Mouse (Mus musculus) heart, embryonic 11.5 days (tissue): ENCODE measurements around the gene Rhou. TPM values are rescaled to one million over a fixed set of nuclear protein-coding genes. Genes with fewer than 3 reads are reported as not detected.

Source experiments
- ATAC-seq: fragments of 200-750 bp; cut with Nextera tagmentation; replicated peaks from 2 replicates; pipeline ENCODE4 v1.8.0; 2017; ENCODE audit warnings: moderate library complexity; ENCODE audit not compliant: insufficient number of reproducible peaks, low FRiP score, low TSS enrichment
- H3K27ac ChIP-seq: fragments of 300-500 bp; sonication (generic); 2 replicates; pipeline ENCODE4 v1.5.1; 2014; ENCODE audit warnings: mild to moderate bottlenecking, low read depth, low read length
- H3K27me3 ChIP-seq: fragments of 300-500 bp; sonication (generic); 2 replicates; pipeline ENCODE4 v1.6.1; 2014; ENCODE audit warnings: mild to moderate bottlenecking, low read length, mixed read lengths; ENCODE audit not compliant: control insufficient read depth, insufficient read depth
- H3K36me3 ChIP-seq: fragments of 300-500 bp; sonication (generic); 2 replicates; pipeline ENCODE4 v1.6.1; 2014; ENCODE audit warnings: mild to moderate bottlenecking, low read length, moderate library complexity, mixed read lengths; ENCODE audit not compliant: control insufficient read depth, insufficient read depth
- H3K4me1 ChIP-seq: fragments of 300-500 bp; sonication (generic); 2 replicates; pipeline ENCODE4 v1.6.1; 2014; ENCODE audit warnings: low read length; ENCODE audit not compliant: control insufficient read depth, insufficient read depth
- H3K4me2 ChIP-seq: fragments of 300-500 bp; sonication (generic); 2 replicates; pipeline ENCODE4 v1.6.1; 2014; ENCODE audit warnings: mild to moderate bottlenecking, moderate library complexity
- H3K4me3 ChIP-seq: fragments of 300-500 bp; sonication (generic); 2 replicates; pipeline ENCODE4 v1.5.1; 2014; ENCODE audit warnings: low read depth, low read length
- H3K9ac ChIP-seq: fragments of 300-500 bp; sonication (generic); 2 replicates; pipeline ENCODE4 v1.6.1; 2014; ENCODE audit warnings: mild to moderate bottlenecking, low read depth, low read length, moderate library complexity
- H3K9me3 ChIP-seq: fragments of 300-500 bp; sonication (generic); replicated peaks from 2 replicates; pipeline ENCODE4 v1.6.1; 2016; ENCODE audit warnings: low read length; ENCODE audit not compliant: control insufficient read depth
- WGBS: fragments of 180-500 bp; shearing (Covaris S2); extraction: QIAGEN DNeasy Blood & Tissue Kit; methylation state at CpG from one replicate; pipeline ENCODE4 v1.1.7; 2014; ENCODE audit not compliant: insufficient replicate concordance; 5-methylcytosine and 5-hydroxymethylcytosine counted together
- polyA plus RNA-seq: library from polyadenylated mRNA; unstranded; fragments of >200 nt; fragmentation: Nextera tagmentation; extraction: Ambion mirVana; gene quantifications from 2 replicates; pipeline ENCODE4 v1.2.1, GENCODE M21; 2014

The Rhou gene
- polyA plus RNA-seq, 1 experiment from 2014 or later, result 17.3 TPM

- no peak for ATAC-seq
- H3K9me3 ChIP-seq, result no peaks in the 10 kb centered on the region
- 0 out of 2 replicates have a peak overlapping the region, but pooled peaks have one; percentile 46 for H3K9ac ChIP-seq
- H3K27me3 ChIP-seq, result no peaks in the 10 kb centered on the region
- H3K4me3 ChIP-seq, result no peak overlapping the region
- H3K4me2 ChIP-seq, result no peak overlapping the region
- peaks cover 6% of the 10 kb centered on the region for H3K4me1 ChIP-seq
- 76% methylated on average over 5 of the region's 5 CpGs for WGBS
- no peak overlapping the region for H3K27ac ChIP-seq
- H3K36me3 ChIP-seq, result no peaks in the 10 kb centered on the region
Observed at GRCm38 (mm10) chr8:123710335-123710734, 56.6 kb downstream of the Rhou start.

Other genes with a start within 250 kb of the Rhou start
- gene Mc1r, start 246.8 kb upstream of the Rhou start, polyA plus RNA-seq, result 0.06 TPM in 1 of 2 replicates, not detected in the other
- 13.6 and 13.8 TPM in 2 replicates for gene Tubb3, start 242.5 kb upstream of the Rhou start, polyA plus RNA-seq
- 32.2 and 36.1 TPM in 2 replicates for gene Def8, start 230.4 kb upstream of the Rhou start, polyA plus RNA-seq
- gene Afg3l1, start 176.0 kb upstream of the Rhou start, polyA plus RNA-seq, result 29.8 and 32.9 TPM in 2 replicates
- 2.2 and 3.2 TPM in 2 replicates for gene Dbndd1, start 138.5 kb upstream of the Rhou start, polyA plus RNA-seq
- gene Gas8, start 135.1 kb upstream of the Rhou start, polyA plus RNA-seq, result 17.8 and 18.5 TPM in 2 replicates
- gene Rab4a, start 152.1 kb downstream of the Rhou start, polyA plus RNA-seq, result 55.0 and 58.7 TPM in 2 replicates
- 2.5 and 4.0 TPM in 2 replicates for gene Ccsap, start 206.3 kb downstream of the Rhou start, polyA plus RNA-seq
- 558 and 581 TPM in 2 replicates for gene Acta1, start 240.8 kb downstream of the Rhou start, polyA plus RNA-seq